Mouse (Mus musculus): Measurements from ENCODE around the gene Kcnj5. TPM values are rescaled to one million over a fixed set of nuclear protein-coding genes. Genes with fewer than 3 reads are reported as not detected.

The Kcnj5 gene
- polyA plus RNA-seq, 1 experiment from 2014 or later, result 0.32 TPM

DNA sequence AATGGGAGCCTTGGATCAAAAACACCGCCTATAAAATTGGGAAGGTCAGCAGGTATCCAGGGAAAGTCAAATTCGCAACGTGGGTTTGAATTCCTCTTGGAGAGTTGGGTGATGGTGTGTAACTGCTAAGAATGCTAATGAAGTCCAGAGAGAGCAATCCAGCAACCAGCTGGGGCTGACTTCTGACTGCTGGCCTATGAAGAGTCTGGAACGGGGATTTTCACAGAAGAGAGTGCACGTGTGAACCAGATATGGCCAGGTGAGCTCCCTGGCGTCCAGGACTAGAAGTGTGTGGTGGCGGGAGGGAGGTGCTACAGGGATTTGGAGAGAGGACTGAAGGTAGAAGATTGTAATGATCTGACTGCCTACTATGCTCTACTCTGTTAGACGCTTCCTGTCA lies 3.9 kb upstream of the Kcnj5 start:
- Histone ChIP-seq H3K27me3 (ENCODE audit: insufficient read depth, low read length) (peaks cover 31% of the 10 kb centered on the region), H3K9ac (no peak overlapping the region), H3K4me1 (ENCODE audit: insufficient read depth) (0 out of 2 replicates have a peak, but pooled peaks cover 5% of the 10 kb centered on the region), H3K27ac (ENCODE audit: low read depth) (no peak overlapping the region), H3K36me3 (ENCODE audit: insufficient read depth) (no peaks in the 10 kb centered on the region), H3K4me3 (ENCODE audit: low read depth, low read length) (no peak overlapping the region), H3K4me2 (no peak overlapping the region), H3K9me3 (ENCODE audit: low read depth, low read length) (no peaks in the 10 kb centered on the region)
- DNase-seq (no peak), ATAC-seq (ENCODE audit: insufficient read depth) (no peak)
- TF ChIP-seq CTCF (IDR thresholded peaks at IDR 0.05; ENCODE audit: low read depth), result no peak
- WGBS, result 59% methylated on average over 8 of the region's 8 CpGs

DNA sequence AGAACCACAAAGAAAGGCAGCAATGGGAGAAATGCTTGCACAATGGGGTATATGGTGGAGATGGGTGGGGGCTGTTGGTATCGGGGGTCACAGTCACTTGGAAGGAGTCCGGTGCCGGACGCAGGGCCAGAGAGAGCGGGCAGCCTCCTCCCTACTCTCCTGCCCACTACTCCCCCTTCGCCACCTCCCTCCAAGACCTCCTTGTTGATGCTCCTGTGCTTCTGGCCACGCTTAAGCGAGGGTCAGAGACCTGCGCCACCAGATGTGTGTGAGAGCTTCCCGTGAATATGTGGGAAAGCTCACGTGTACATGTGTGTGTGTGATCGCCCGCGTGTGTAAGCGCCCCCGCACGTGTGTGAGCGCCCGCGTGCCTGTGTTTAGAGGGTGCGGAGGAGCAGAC lies 339 bp upstream of the Kcnj5 start:
- peak; percentile 24; the same call in 1 of the 2 replicates for ATAC-seq (ENCODE audit: insufficient read depth)

DNA sequence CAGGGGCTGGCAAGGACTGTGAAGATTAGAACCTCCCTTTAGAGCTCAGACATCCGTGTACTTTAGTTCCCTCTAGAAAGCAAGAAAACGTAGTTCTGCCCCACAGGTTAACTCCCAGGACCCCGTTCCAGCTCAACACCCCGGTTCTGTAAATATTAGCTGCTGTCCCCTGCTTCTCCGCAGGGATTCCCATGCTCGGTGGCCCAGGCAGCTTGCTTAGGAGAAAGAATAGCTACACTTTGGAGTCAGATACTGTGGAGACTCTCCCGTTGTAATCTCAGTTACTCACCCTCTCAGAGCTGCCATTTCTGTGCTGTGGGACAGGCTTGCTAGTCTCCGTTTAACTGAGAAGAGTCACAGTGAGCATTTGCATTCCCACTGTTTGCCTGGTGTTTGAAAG lies 1.2 kb downstream of the Kcnj5 start:
- no peak overlapping the region for H3K9ac ChIP-seq
- no peak for TF ChIP-seq CTCF (IDR thresholded peaks at IDR 0.05; ENCODE audit: low read depth)
- no peaks in the 10 kb centered on the region for H3K36me3 ChIP-seq (ENCODE audit: insufficient read depth)
- DNase-seq, result no peak
- no peak overlapping the region for H3K4me2 ChIP-seq
- peaks cover 43% of the 10 kb centered on the region for H3K27me3 ChIP-seq (ENCODE audit: insufficient read depth, low read length)
- H3K9me3 ChIP-seq (ENCODE audit: low read depth, low read length), result no peaks in the 10 kb centered on the region
- H3K4me3 ChIP-seq (ENCODE audit: low read depth, low read length), result no peak overlapping the region
- 0 out of 2 replicates have a peak, but pooled peaks cover 5% of the 10 kb centered on the region for H3K4me1 ChIP-seq (ENCODE audit: insufficient read depth)
- WGBS, result 16% methylated on average over 8 of the region's 8 CpGs
- no peak for ATAC-seq (ENCODE audit: insufficient read depth)
- H3K27ac ChIP-seq (ENCODE audit: low read depth), result no peak overlapping the region

More for the DNA sequence above, 339 bp upstream of the Kcnj5 start:
- H3K9ac ChIP-seq, result peak overlapping the region; percentile 20; the same call in 1 of the 2 replicates
- H3K4me3 ChIP-seq (ENCODE audit: low read depth, low read length), result peak overlapping the region; percentile 25
- no peaks in the 10 kb centered on the region for H3K9me3 ChIP-seq (ENCODE audit: low read depth, low read length)
- H3K36me3 ChIP-seq (ENCODE audit: insufficient read depth), result no peaks in the 10 kb centered on the region
- DNase-seq, result no peak
- no peak overlapping the region for H3K27ac ChIP-seq (ENCODE audit: low read depth)
- peak overlapping the region; percentile 57 for H3K4me2 ChIP-seq
- 0 out of 2 replicates have a peak, but pooled peaks cover 5% of the 10 kb centered on the region for H3K4me1 ChIP-seq (ENCODE audit: insufficient read depth)
- peaks cover 43% of the 10 kb centered on the region for H3K27me3 ChIP-seq (ENCODE audit: insufficient read depth, low read length)
- WGBS, result 2% methylated on average over 21 of the region's 21 CpGs
- TF ChIP-seq CTCF (IDR thresholded peaks at IDR 0.05; ENCODE audit: low read depth), result no peak

DNA sequence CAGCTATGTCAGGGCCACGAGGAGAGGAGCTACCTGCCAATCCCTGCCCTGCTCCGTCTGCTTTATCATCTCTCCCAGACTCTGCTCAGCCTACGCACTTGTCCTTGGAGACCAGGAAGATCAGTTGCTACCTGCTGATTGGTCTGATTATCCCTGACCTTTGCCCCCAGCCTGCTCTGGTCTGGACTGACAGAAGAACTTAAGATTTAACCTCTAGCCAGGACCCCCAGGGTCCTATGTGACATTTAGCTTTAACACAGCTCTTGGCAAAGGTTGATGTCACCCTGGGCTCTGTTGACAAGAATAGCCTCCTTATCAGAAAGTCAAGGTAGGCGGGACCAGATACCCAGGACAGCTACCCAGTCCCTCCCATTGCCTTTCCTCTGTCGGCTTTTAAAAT lies 3.3 kb downstream of the Kcnj5 start:
- no peak overlapping the region for H3K27ac ChIP-seq (ENCODE audit: low read depth)
- TF ChIP-seq CTCF (IDR thresholded peaks at IDR 0.05; ENCODE audit: low read depth), result no peak
- ATAC-seq (ENCODE audit: insufficient read depth), result no peak
- no peak overlapping the region for H3K9ac ChIP-seq
- 0 out of 2 replicates have a peak, but pooled peaks cover 5% of the 10 kb centered on the region for H3K4me1 ChIP-seq (ENCODE audit: insufficient read depth)
- H3K4me2 ChIP-seq, result no peak overlapping the region
- no peak overlapping the region for H3K4me3 ChIP-seq (ENCODE audit: low read depth, low read length)
- no peaks in the 10 kb centered on the region for H3K36me3 ChIP-seq (ENCODE audit: insufficient read depth)
- peaks cover 39% of the 10 kb centered on the region for H3K27me3 ChIP-seq (ENCODE audit: insufficient read depth, low read length)
- WGBS, result 24% methylated on average over 5 of the region's 5 CpGs
- DNase-seq, result no peak
- H3K9me3 ChIP-seq (ENCODE audit: low read depth, low read length), result no peaks in the 10 kb centered on the region

DNA sequence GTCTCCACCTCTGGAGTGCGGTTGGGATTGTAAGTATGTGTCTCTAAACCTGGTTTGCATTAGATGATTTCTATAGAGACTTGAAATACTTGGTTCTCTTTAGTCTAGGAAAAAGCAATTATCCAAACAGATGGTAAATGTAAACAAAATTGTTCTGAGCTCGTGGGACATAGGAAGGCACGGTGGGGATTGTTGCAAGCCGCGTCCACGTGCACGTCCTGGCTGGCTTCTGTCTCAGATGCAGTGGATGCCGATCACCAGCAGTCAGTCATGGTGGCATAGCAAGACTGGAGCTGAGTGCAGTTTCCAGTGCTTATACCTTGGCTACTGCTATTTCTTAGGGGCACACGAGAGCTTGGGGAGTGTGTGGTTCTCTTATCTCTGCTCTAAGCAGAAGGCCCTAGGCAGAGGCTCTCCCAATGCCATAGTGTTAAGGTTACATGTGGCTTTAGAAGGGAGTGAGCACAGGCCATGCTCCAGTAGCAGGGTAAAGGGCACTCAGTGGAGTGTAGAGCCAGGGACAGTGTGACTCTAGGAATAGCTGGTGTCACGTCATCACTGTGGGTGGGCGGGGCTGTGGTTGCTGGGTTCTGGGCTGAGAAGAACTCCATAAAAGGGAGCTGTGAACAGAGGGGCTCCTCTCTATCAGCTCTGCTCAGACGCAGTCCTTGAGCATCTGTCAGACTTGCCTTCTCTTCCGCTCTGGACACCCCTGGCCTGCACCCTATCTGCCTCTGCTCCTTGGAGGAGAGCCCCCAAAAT lies 8.6 kb downstream of the Kcnj5 start:
- Histone ChIP-seq H3K27me3 (ENCODE audit: insufficient read depth, low read length) (no peaks in the 10 kb centered on the region), H3K4me1 (ENCODE audit: insufficient read depth) (no peaks in the 10 kb centered on the region), H3K9ac (no peak overlapping the region), H3K9me3 (ENCODE audit: low read depth, low read length) (no peaks in the 10 kb centered on the region), H3K36me3 (ENCODE audit: insufficient read depth) (no peaks in the 10 kb centered on the region), H3K27ac (ENCODE audit: low read depth) (no peak overlapping the region), H3K4me3 (ENCODE audit: low read depth, low read length) (no peak overlapping the region), H3K4me2 (no peak overlapping the region)
- WGBS, result 51% methylated on average over 13 of the region's 13 CpGs
- ATAC-seq (ENCODE audit: insufficient read depth) (peak; percentile 83), DNase-seq (peak; percentile 32)
- TF ChIP-seq CTCF (IDR thresholded peaks at IDR 0.05; ENCODE audit: low read depth), result no peak

DNA sequence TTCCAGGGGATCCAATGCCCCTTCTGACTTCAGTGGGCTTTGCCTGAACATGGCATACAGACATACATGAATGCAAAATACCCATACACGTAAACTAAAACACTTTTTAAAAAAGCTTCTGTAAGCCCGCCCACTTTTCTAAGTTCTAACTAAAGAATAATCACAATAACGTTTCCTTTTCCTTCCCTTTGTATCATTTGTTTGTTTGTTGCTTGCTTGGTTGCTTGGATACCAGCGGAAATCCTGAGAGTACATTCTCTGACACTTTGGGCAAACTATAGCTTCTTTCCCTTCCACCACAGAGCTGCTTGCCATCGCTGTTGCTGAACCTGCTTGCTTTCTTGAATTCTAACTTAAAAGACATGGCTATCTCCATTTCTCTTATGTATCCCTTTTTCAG lies 13.0 kb downstream of the Kcnj5 start:
- Histone ChIP-seq H3K27ac (ENCODE audit: low read depth) (no peak overlapping the region), H3K36me3 (ENCODE audit: insufficient read depth) (no peaks in the 10 kb centered on the region), H3K9ac (no peak overlapping the region), H3K4me3 (ENCODE audit: low read depth, low read length) (no peak overlapping the region), H3K9me3 (ENCODE audit: low read depth, low read length) (no peaks in the 10 kb centered on the region; the same call in 1 of the 2 replicates), H3K4me1 (ENCODE audit: insufficient read depth) (no peaks in the 10 kb centered on the region), H3K27me3 (ENCODE audit: insufficient read depth, low read length) (no peaks in the 10 kb centered on the region), H3K4me2 (no peak overlapping the region)
- no peak for DNase-seq
- WGBS, result 71% methylated on average over 5 of the region's 5 CpGs
- TF ChIP-seq CTCF (IDR thresholded peaks at IDR 0.05; ENCODE audit: low read depth), result no peak
- no peak for ATAC-seq (ENCODE audit: insufficient read depth)

DNA sequence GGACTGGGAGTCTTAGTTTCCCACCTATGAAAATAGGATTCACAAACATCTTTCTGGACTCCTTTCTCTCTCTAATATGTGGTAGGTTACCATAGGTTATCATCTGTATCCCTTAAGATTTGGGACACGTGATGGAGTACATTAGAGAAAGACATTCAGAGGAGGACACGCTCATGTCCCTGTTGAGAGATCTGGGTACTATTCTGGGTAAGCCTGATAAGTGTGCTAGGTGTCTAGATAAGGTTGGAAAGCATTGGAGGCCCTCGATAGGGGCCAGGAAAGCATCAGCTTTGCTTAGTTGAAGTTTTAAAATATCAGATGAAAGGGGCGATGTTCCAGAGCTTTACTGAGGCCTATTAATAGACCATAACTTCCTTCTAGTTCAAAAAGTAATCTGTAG lies 15.4 kb downstream of the Kcnj5 start:
- Histone ChIP-seq H3K4me3 (ENCODE audit: low read depth, low read length) (no peak overlapping the region), H3K4me2 (no peak overlapping the region), H3K36me3 (ENCODE audit: insufficient read depth) (no peaks in the 10 kb centered on the region), H3K9me3 (ENCODE audit: low read depth, low read length) (no peaks in the 10 kb centered on the region; the same call in 1 of the 2 replicates), H3K4me1 (ENCODE audit: insufficient read depth) (no peaks in the 10 kb centered on the region), H3K27ac (ENCODE audit: low read depth) (no peak overlapping the region), H3K27me3 (ENCODE audit: insufficient read depth, low read length) (no peaks in the 10 kb centered on the region), H3K9ac (no peak overlapping the region)
- ATAC-seq (ENCODE audit: insufficient read depth), result no peak
- no peak for DNase-seq
- WGBS, result 84% methylated on average over 4 of the region's 4 CpGs
- no peak for TF ChIP-seq CTCF (IDR thresholded peaks at IDR 0.05; ENCODE audit: low read depth)

Measured in lung, embryonic 14.5 days (tissue).